Mouse (Mus musculus) embryonic facial prominence, embryonic 15.5 days (tissue): ENCODE data around the gene Ndufs7. TPM values are rescaled to one million over a fixed set of nuclear protein-coding genes. Genes with fewer than 3 reads are reported as not detected.
"Not testable (repeated sequence)": the region's sequence is repeated elsewhere in the genome, so short reads cannot be mapped to it uniquely, and the experiment has no call there.

Experiments used
- ATAC-seq: fragments of 200-750 bp; cut with Nextera tagmentation; 2 replicates; pipeline ENCODE4 v1.8.0; 2017; ENCODE audit warnings: low read depth, moderate TSS enrichment; ENCODE audit not compliant: insufficient number of reproducible peaks, low FRiP score, low TSS enrichment
- H3K27ac ChIP-seq: fragments of 300-500 bp; sonication (generic); replicated peaks from 2 replicates; pipeline ENCODE4 v1.5.1; 2015; ENCODE audit warnings: mild to moderate bottlenecking, inconsistent platforms
- H3K27me3 ChIP-seq: fragments of 300-500 bp; sonication (generic); 2 replicates; pipeline ENCODE4 v1.6.1; 2015; ENCODE audit warnings: inconsistent platforms
- H3K36me3 ChIP-seq: fragments of 300-500 bp; sonication (generic); 2 replicates; pipeline ENCODE4 v1.6.1; 2015; ENCODE audit warnings: mild to moderate bottlenecking, inconsistent platforms
- H3K4me1 ChIP-seq: fragments of 300-500 bp; sonication (generic); 2 replicates; pipeline ENCODE4 v1.6.1; 2015; ENCODE audit warnings: inconsistent platforms
- H3K4me2 ChIP-seq: fragments of 300-500 bp; sonication (generic); replicated peaks from 2 replicates; pipeline ENCODE4 v1.6.1; 2015; ENCODE audit warnings: mild to moderate bottlenecking, inconsistent platforms
- H3K4me3 ChIP-seq: fragments of 300-500 bp; sonication (generic); replicated peaks from 2 replicates; pipeline ENCODE4 v1.5.1; 2015; ENCODE audit warnings: mild to moderate bottlenecking, inconsistent platforms
- H3K9ac ChIP-seq: fragments of 300-500 bp; sonication (generic); 2 replicates; pipeline ENCODE4 v1.6.1; 2015; ENCODE audit warnings: inconsistent platforms
- H3K9me3 ChIP-seq: fragments of 300-500 bp; sonication (generic); replicated peaks from 2 replicates; pipeline ENCODE4 v1.6.1; 2016; ENCODE audit warnings: inconsistent platforms
- WGBS: fragments of 180-500 bp; shearing (Covaris S2); methylation state at CpG from one replicate; pipeline ENCODE4 v1.1.7; 2015; 5-methylcytosine and 5-hydroxymethylcytosine counted together
- polyA plus RNA-seq: library from polyadenylated mRNA; unstranded; fragments of >200 nt; fragmentation: Nextera tagmentation; extraction: Ambion mirVana; gene quantifications from 2 replicates; pipeline ENCODE4 v1.2.1, GENCODE M21; 2015

Gene Ndufs7
- 317 and 339 TPM in 2 replicates for polyA plus RNA-seq

DNA sequence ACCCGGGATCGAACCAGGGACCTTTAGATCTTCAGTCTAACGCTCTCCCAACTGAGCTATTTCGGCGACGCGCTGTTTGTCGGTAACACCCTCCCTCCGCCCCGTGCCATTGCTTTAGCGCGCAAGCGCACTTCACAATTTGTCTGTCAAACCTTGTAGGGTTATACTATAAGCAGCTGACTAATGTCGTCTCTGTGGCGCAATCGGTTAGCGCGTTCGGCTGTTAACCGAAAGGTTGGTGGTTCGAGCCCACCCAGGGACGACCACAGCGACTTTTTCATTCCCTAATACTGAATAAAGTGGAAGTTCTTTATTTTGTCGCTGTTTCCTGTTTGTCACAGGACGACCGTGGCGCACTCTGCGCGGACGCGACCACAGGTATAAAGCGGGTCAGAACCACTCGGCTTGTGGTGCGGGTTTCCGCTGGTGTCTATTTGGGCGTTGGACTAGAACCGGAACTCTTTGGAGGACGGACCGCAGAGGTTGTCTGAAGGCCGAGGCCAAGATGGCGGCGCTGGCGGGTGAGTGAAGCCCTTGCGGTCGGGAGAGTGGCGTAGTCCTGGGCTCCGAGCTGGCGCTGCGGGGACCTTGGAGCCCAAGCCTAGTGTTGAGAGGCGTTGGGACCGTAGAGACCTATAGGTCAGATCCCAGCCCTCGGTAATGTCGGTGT is at the start of gene Ndufs7:
Gene Ndufs7, plus strand, starts transcription at position 151 of the 670 bp plus-strand sequence.
- peak within 1 kb of the TSS; percentile 77 for H3K4me3 ChIP-seq
- H3K9ac ChIP-seq: peak within 1 kb of the TSS; percentile 53
- peaks cover 23% of the 10 kb centered on the region for H3K36me3 ChIP-seq
- H3K4me1 ChIP-seq: peaks cover 33% of the 10 kb centered on the region
- no peaks in the 10 kb centered on the region for H3K9me3 ChIP-seq
- under 1% methylated on average over 53 of the region's 53 CpGs for WGBS
- peak within 1 kb of the TSS; percentile 90 for H3K27ac ChIP-seq
- H3K4me2 ChIP-seq: peak within 1 kb of the TSS; percentile 90
- peak; percentile 90 for ATAC-seq
- no peaks in the 10 kb centered on the region for H3K27me3 ChIP-seq

DNA sequence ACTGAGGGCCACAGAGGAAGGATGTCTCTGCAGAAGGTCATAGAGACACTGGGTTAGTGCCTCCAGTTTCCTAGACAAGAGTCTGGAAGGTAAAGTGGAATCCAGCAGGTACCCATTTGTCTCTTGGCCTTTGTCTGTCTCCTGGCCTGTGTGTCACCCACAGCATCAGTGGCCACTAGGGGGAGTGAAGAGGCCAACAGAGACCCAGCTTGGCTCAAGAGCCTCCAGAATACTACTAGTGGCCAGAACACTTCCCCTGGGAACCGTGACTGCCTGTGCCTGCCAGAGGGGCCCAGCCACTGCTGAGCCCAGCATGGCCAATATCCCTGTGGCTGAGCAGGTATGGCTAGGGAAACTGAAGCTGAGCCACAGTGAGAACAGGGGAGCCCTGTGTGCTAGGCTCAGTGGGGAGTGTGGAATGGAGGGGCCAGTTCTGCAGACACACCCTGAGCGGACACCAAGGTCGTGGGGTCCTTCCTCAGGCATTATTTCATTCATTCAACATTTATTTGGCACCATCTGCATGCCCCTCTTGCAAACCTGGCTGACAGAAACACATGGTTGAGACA is 49.4 kb upstream of the Ndufs7 start:
- H3K27ac ChIP-seq: no peak overlapping the region
- no peaks in the 10 kb centered on the region for H3K36me3 ChIP-seq
- H3K4me3 ChIP-seq: no peak overlapping the region
- no peaks in the 10 kb centered on the region for H3K9me3 ChIP-seq
- peak; percentile 83 for ATAC-seq
- no peaks in the 10 kb centered on the region; the same call in 1 of the 2 replicates for H3K27me3 ChIP-seq
- 54% methylated on average over 3 of the region's 3 CpGs for WGBS
- no peak overlapping the region for H3K4me2 ChIP-seq
- H3K4me1 ChIP-seq: 0 out of 2 replicates have a peak, but pooled peaks cover 3% of the 10 kb centered on the region
- H3K9ac ChIP-seq: no peak overlapping the region

DNA sequence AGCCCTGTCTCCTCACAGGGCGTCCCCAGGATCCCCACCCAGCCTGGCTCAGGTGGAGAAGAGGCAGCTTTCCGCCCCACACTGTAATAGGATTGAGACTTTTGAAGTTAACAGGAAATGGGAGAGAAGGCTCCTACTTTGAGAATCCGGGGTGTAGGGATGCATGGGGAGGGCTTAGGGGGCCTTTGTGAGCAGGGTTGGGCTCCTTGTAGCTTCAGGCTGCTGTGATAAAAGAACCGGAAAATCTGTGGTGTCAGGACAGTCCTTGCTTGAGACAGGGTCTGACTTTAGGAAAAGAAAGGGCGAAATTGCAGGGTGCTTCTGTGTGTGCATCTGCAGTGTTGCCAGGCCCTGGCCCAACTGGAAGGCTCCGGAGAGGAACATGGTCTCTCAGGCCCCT is 48.4 kb upstream of the Ndufs7 start:
- 62% methylated on average over 6 of the region's 6 CpGs for WGBS
- Histone ChIP-seq H3K9me3 (no peaks in the 10 kb centered on the region), H3K4me3 (no peak overlapping the region), H3K4me2 (no peak overlapping the region), H3K27me3 (no peaks in the 10 kb centered on the region; the same call in 1 of the 2 replicates), H3K36me3 (no peaks in the 10 kb centered on the region), H3K4me1 (0 out of 2 replicates have a peak, but pooled peaks cover 3% of the 10 kb centered on the region), H3K27ac (no peak overlapping the region), H3K9ac (no peak overlapping the region)
- ATAC-seq: no peak

DNA sequence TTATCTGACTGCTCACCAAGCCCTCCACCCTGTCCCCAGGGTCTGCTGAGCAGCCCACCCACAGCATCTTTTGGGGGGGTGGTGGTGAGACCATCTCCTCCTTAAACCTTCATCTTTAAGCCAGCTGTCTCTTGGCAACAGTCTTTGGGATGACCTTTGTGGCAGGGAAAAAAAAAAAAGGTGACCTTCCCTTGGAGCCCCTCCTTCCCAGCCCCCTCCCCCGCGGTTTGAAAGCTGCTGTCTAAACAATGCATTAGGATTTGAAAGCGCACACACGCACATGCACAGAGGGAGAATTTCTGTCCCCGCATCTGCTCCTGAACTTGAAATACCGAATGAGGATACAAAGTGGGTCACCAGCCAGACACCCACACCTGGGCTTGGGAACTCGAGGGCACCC is 44.9 kb upstream of the Ndufs7 start:
- H3K4me3 ChIP-seq: no peak overlapping the region

DNA sequence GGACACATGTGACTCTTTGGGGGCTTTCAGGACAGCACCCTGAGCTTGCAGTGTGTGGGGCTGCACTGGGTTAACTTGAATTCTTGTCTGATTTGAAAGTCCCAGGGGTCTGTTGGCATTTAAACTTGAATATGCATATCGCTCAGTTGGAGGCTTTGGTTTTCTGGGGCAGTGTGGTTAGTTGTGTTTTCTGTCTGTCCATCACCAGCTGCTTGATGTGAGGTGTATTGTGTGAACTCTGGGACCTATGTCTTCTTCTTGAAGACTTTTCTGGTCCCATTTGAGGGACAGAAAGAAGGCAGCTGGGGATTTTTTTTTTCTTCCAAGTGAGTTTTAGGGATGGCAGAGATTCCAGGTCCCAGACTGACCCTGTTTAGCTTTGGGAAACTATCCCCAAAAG is 41.7 kb upstream of the Ndufs7 start:
- Histone ChIP-seq H3K9ac (no peak overlapping the region), H3K4me2 (no peak overlapping the region), H3K4me1 (peaks cover 9% of the 10 kb centered on the region), H3K9me3 (no peaks in the 10 kb centered on the region), H3K27me3 (no peaks in the 10 kb centered on the region), H3K4me3 (no peak overlapping the region), H3K27ac (no peak overlapping the region), H3K36me3 (no peaks in the 10 kb centered on the region)
- ATAC-seq: no peak
- 51% methylated on average over 1 of the region's 1 CpGs for WGBS

More for the DNA sequence above, 44.9 kb upstream of the Ndufs7 start:
- Histone ChIP-seq H3K4me1 (peaks cover 8% of the 10 kb centered on the region), H3K27me3 (no peaks in the 10 kb centered on the region), H3K9ac (no peak overlapping the region), H3K9me3 (no peaks in the 10 kb centered on the region), H3K4me2 (no peak overlapping the region), H3K36me3 (no peaks in the 10 kb centered on the region), H3K27ac (no peak overlapping the region)
- WGBS: 26% methylated on average over 7 of the region's 7 CpGs
- no peak for ATAC-seq

DNA sequence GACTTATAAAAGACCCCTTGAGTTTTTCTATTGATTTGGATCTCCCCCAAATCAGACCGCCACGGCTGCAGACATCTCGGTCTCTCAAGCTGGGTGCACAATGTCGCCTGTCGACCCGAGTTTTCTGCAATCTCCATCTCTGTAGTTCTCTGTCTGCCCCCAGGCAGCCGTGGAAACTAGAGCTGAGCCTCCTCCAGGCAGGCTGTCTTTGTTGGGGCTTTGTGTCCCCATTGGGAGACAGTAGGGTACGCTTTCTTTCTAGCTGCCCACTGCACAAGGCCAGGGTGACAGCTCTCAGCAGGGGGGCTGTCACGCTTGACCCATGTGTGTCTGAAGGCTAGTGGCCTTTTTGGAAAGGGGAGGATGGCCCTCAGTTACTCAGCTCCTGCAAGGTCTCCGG is 41.2 kb upstream of the Ndufs7 start:
- no peaks in the 10 kb centered on the region for H3K9me3 ChIP-seq
- no peak overlapping the region for H3K4me3 ChIP-seq
- no peak overlapping the region for H3K4me2 ChIP-seq
- WGBS: 58% methylated on average over 10 of the region's 10 CpGs
- no peaks in the 10 kb centered on the region for H3K36me3 ChIP-seq
- ATAC-seq: no peak
- H3K27ac ChIP-seq: no peak overlapping the region
- no peak overlapping the region for H3K9ac ChIP-seq
- peaks cover 9% of the 10 kb centered on the region for H3K4me1 ChIP-seq
- no peaks in the 10 kb centered on the region for H3K27me3 ChIP-seq

DNA sequence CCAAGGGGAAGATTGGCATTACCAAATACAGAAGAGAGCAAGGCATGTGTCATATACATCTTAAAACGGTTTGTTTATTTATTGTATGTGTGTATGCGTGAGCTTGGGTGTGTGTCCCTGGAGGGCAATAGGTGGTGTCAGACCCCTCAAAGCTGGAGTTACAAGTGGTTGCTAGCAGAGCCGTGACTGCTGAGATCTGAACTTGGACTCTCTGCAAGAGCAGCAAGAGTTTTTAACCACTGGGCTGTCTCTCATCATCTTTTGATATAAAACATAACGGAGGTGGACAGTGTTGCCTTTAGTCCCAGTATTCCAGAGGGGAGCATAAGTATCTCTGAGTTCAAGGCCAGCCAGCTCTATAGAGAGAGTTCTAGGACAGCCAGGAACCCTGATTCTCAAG is 40.7 kb upstream of the Ndufs7 start:
- peaks cover 9% of the 10 kb centered on the region for H3K4me1 ChIP-seq
- no peaks in the 10 kb centered on the region for H3K27me3 ChIP-seq
- H3K27ac ChIP-seq: no peak overlapping the region
- no peak overlapping the region for H3K9ac ChIP-seq
- H3K4me3 ChIP-seq: no peak overlapping the region
- no peak overlapping the region for H3K4me2 ChIP-seq
- no peak for ATAC-seq
- H3K36me3 ChIP-seq: no peaks in the 10 kb centered on the region
- no peaks in the 10 kb centered on the region for H3K9me3 ChIP-seq
- WGBS: 61% methylated on average over 4 of the region's 4 CpGs

DNA sequence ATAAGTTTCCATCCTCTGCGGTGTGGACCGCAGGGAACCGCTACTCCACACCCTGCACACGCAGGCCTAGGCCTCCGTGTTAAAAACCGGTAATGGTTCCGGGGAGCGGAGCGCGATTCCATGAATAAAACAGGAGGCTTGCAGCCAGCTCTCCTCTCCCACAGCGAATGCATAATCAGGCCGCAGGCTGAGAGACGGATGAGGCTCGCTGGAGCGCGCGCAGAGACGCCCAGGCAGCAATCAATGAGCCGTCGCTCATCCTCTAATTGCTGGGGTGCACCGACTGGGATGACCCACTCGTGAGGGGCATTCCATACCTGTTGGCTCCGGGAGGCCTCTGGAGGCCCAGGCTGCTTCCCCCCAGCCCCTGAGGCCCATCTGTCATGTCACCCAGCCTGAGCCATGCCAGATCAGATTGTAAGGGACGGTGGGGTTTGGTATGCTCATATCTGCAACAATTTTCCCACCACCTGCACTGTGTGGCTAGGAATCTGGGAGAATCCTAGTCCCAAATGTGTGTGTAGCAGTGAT is 40.0 kb upstream of the Ndufs7 start:
- Histone ChIP-seq H3K4me1 (peaks cover 7% of the 10 kb centered on the region), H3K9me3 (no peaks in the 10 kb centered on the region), H3K27ac (no peak overlapping the region), H3K4me3 (peak overlapping the region; percentile 12; the same call in 1 of the 2 replicates), H3K9ac (no peak overlapping the region), H3K4me2 (peak overlapping the region; percentile 27; the same call in 1 of the 2 replicates), H3K27me3 (no peaks in the 10 kb centered on the region), H3K36me3 (no peaks in the 10 kb centered on the region)
- WGBS: 10% methylated on average over 24 of the region's 24 CpGs
- ATAC-seq: no peak

DNA sequence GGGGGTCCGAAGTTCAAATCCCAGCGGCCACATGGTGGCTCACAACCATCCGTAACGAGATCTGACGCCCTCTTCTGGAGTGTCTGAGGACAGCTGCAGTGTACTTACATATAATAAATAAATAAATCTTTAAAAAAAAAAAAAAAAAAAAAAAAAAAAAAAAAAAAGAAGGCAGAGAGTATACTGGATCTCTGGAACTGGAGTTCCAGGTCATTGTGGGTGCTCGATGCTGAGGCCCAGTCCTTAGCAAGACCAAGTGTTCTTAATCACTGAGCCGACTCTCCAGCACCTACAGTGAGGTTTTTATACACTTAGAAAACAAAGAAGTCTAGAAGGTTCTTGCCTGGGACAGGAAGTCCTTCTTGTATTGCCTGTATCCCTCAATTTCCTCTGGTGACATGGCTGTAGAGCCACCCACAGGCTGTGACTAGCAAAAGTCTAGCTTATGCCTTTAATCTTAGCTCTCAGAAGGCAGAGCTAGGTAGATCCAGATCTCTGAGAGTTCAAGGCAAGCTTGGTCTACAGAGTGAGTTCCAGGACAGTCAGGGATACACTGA is 37.3 kb upstream of the Ndufs7 start:
- H3K4me2 ChIP-seq, H3K9ac ChIP-seq, H3K27me3 ChIP-seq, H3K27ac ChIP-seq, ATAC-seq, H3K4me3 ChIP-seq, H3K36me3 ChIP-seq, H3K9me3 ChIP-seq: not testable (repeated sequence)
- H3K4me1 ChIP-seq: peaks cover 22% of the 10 kb centered on the region
- 73% methylated on average over 7 of the region's 7 CpGs for WGBS

DNA sequence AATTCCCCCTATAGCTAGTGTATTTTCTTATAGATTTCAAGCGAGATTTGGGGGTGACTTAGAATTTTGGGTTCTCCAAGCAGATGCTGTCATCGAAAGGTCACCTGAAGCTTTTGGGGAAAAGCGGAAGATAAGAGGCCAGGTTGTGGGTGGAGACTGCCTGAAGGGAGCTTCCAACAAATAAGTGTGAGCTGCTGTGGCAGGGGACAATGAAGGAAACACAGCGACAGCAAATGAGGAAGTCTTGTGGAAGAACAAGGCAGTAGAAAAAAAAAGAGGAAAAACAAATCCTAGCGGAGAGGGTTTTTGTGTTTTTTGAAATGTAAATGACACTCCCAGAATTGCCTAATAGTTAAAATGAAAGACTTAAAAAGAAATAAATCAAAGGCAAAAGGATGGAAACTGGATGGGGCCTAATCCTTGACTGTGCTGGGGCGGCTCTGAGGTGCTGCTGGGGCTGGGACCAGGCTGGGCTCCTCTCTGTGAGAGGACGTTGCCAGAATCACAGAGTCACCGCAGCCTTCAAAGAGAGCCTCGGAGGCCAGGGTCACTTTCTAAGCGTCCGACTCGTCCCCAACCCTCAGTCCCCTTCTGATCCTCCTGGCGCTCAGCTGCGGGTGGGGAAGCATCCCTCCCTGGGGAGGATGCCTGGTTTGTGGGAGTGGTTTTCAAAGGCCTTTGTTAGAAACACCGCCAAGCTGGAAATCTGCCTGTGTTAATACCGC is 33.7 kb upstream of the Ndufs7 start:
- H3K36me3 ChIP-seq: no peaks in the 10 kb centered on the region
- H3K4me2 ChIP-seq: no peak overlapping the region
- no peak overlapping the region for H3K4me3 ChIP-seq
- peak overlapping the region; percentile 40 for H3K27ac ChIP-seq
- no peaks in the 10 kb centered on the region for H3K9me3 ChIP-seq
- H3K9ac ChIP-seq: no peak overlapping the region
- no peak for ATAC-seq
- no peaks in the 10 kb centered on the region for H3K27me3 ChIP-seq
- WGBS: 23% methylated on average over 16 of the region's 16 CpGs
- H3K4me1 ChIP-seq: peaks cover 16% of the 10 kb centered on the region

DNA sequence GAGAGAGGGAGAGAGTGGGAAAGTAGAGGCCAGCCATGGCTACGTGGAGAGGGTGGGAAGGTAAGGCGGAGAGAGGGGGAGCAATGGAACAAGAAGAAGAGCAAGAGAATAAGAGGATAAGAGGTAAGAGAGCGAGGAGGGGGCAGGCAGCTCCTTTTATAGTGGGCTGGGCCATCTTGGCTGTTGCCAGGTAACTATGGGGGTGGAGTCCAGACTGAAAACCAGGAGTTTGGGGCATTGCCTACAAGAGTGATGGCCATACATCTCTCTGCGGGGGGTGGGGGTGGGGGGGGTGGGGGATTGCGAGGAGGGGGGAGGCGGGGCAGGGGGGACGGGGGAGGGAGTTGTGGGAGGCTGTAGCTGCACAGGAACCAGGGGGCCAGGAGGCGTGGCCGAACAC is 28.2 kb upstream of the Ndufs7 start:
- Histone ChIP-seq H3K9me3 (no peaks in the 10 kb centered on the region), H3K4me1 (peaks cover 9% of the 10 kb centered on the region), H3K27me3 (no peaks in the 10 kb centered on the region), H3K9ac (no peak overlapping the region), H3K27ac (no peak overlapping the region), H3K36me3 (no peaks in the 10 kb centered on the region), H3K4me3 (no peak overlapping the region), H3K4me2 (no peak overlapping the region)
- ATAC-seq: no peak
- WGBS: 46% methylated on average over 8 of the region's 9 CpGs
